Mouse (Mus musculus) lung, postnatal 10 days (tissue): ENCODE results near the gene Scmh1.
"Not testable (repeated sequence)": the region's sequence is repeated elsewhere in the genome, so short reads cannot be mapped to it uniquely, and the experiment has no call there.

Experiments used
- DNase-seq: peaks from one replicate; pipeline ENCODE4 v3.0.0; 2021

Gene Scmh1

DNA sequence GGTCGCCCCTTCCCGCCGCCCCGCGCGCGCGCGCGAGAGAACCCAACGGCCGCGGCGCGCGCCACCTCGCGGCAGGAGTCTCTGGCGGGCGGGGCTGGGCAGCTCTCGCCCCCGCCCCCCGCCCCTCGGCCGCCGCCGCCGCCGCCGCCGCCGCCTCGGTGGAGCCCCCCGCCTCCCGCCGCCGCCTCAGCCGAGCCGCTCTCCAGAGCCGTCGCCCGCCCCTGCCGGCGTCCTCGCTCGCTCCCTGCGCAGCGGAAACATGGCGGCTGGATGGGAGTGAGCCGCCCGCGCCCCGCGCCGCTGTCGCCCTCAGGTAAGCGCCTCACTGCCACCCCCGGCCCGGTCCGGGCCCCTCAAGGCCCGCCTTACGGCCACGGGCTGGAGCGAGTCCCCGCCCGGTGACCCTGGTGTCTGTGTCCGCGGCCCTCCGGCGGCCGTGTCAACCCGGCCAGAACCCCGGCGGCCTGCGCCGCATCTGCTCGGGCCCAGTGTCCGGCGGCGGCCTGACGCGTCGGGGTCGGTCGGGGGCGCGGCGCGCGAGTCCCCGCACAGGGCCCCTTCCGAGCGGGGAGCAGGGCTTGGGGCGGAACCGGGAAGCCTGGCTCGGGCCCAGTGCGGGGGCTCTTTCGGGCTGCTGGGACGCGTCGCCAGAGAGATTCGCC, at the start of gene Scmh1:
Scmh1 (plus strand) TSS at position 138 of the 662 bp plus-strand sequence.
- DNase-seq = peak; percentile 77

DNA sequence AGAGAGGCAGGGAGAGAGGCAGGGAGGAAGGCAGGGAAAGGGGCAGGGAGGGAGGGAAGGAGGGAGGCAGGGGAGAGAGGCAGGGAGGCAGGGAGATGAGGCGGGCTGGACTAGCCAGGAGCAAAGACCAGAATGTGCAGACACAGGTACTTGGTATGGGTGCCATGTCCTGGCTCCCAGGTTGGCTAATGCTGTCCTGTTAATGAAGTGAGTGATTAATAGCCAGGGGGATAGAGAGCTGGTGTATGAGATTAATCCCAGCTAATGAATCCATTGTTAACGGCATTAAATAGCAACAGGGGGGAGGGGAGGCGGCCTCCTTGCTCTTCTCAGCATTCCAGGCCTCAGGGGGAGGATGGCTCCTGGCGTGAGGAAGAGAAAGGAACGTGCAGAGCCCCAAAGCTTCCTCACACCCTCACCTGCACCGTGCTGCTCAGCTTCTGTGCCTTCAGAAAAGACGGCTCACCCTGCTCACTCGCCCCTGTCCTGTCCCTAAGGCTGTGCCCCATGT, 45.0 kb upstream of the Scmh1 start:
- DNase-seq = no peak

DNA sequence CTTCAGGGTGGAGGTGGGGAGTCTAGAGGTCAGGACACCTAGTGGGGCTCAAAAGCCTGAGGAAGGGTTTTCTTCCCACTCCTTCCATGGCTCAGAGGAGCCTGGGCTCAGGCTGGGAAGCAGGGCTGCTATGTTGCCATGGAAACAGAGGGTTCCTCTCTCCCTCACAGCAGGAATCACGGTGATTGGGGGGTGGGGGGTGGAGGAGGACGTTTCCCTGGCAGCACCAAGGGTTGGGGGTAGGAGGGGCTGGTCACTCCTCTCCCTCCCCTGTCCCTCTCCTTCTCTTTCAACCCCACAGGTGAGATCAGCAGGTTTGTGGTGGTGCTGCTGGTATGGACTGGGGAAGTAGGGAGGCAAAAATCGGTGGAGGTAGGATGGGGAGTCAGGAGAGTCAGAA, 40.4 kb upstream of the Scmh1 start:
- DNase-seq = no peak

DNA sequence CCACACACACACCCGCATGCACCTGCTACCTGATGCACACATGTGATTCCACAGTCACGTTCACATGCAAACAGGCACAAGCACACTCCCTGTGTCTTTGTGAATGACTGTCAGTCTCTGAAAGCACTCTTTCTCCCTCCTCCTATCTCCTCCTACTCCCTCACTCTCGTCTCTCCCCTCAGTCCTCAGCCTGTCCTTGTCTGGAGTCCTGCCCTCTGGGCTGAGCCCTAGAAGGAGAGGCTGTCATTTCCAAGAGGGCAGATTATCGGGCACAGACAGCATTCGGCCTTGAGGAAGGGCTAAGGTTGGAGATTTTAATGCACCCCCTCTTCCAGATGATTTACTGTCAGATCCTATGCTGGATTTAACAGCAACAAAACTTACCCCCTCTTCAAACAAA, 39.6 kb upstream of the Scmh1 start:
- DNase-seq = no peak

DNA sequence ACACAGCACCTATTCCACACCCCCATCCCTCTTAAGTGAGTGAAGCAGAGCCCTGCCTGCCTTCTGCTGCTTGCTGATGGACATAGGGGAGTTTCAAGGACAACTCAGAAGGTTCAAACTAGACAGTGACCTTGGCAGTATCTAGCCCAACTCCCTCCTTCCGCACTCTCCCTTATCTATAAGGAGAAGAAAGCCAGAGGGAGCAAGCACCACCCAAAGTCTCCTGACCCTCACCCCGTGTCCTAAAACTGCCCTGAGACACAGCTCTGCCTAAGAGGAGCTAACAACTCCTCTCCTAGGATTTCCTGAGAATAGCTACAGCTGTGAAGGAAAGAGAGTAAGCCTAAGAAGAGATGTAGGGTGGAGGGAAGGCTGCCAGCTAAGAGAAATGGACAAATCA, 37.0 kb upstream of the Scmh1 start:
- no peak for DNase-seq

DNA sequence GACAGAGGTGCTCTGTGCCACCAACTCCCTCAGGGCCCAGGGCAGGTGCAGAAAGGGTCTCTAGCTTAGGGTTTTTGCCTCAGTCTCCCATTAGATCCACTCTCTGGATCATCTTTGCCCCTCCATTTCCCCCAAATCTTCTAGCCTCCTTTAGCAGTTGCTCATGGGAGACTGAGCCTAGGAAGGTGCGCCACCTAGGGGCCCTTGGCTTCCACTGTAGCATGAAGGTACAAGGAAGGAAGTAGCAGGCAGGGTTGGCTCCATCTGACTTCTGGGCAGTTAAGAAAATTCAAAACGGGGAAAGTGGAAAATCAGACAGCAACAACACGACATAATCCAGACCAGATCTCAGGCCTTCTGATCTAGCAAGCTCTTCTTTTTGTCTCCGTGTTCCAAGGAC, 36.4 kb upstream of the Scmh1 start:
- DNase-seq = peak; percentile 77

DNA sequence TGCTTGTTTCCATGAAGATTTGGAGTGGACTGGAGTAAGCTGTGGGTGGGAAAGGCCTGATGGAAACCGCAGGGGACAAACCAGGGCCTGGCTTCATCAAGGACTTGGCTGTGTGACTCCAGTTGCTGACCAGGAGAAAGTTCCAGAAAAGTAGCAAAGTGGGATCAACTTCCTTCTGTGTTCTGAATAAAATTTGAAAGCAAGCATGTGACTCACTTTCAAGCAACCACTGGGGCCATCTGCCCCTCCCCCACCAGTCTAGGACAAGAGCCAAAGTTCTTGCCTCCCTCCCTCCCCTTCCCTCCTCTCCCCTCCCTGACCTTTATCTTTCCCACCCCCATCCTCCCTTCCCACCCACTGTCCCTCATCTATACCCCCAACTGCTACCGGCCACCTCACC, 35.9 kb upstream of the Scmh1 start:
- peak; percentile 63 for DNase-seq

DNA sequence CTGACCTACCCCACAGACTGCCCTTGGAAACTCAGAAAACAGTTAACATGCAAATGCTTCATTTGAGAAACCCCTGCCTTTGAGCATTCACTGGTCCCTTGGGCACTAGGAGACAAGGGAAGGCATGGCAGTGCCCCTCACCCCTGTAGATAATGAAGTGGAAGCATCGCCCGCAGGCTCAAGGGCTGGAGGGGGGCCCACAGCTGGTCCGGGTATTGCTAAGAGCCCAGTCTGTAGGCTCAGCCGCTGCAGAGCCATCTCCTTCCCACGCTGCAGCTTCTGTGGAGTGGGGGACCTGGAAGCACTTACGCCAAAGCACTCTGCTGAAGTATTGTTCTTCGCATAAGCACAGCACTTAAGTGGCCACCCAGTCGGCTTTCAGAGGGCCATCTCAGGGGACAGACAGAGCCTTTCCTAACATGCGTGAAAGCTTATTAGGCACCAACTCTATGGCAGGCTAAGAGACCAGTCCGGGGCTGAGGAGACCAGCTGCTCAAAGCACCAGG, 35.2 kb upstream of the Scmh1 start:
- DNase-seq = peak; percentile 31

DNA sequence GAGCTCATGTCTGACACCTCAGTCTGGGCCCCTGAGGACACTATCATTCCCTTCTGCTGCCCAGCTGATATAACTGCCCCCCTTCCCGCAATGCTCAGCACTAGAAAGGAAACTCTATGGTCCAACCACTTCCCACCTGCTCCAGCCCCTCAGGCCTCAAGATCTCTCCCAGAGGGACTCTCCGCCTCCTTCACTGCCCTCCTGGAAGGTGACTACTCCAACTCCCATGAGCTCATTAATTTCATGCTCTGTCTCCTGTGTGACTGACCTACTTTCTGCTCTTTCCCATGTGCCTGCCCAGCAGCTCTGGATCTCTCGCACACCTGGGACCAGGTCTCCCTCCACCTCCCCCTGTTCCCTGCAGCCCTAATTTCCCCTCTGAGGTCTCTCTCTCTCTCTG, 32.2 kb upstream of the Scmh1 start:
- no peak for DNase-seq

DNA sequence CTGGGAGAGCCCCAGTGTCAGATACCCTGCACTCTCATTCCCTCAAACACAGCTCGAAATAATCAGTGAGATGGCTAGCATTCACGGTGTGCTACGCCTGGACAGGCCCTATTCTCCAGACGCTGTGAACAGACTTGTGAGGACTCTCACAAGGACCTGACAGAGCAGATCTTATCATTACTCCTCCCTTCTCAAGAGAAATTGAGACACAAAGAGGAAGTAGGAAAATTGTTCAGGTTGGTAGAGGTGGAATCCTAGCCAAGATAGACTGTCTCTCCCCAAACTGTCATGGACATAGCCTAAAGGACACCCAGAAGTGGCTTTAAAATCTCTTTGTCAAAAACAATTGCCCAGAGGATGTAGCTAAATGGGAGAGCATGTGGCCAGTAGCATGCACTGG, 31.3 kb upstream of the Scmh1 start:
- no peak for DNase-seq

DNA sequence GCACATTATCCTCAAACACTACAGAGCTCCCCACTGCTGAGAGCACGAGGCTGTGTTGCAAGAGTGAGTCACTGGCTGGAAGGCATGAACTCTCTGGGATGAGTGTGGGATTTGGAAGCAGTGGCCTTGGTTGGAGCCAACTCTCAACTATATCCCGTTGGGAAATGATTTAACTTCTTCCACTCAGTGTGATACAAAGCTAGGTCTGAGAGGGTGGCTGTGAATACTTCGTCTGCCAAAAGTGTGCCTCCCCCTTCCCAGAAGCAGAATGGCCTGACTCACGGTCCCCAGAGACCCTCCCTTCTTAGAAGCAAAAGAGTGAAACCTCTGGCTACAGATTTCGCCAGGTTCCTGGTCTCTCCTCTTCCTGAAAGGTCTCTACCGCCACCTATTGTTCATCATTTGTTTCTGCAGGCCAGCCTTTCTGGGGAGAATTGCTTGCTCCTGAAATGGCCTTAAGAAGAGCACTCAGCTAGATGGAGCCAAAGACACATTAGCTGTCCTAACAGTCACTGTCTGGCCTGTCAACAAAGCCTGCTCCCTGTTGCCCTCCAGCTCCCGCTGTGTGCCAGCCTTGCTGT, 24.2 kb upstream of the Scmh1 start:
- peak; percentile 89 for DNase-seq

DNA sequence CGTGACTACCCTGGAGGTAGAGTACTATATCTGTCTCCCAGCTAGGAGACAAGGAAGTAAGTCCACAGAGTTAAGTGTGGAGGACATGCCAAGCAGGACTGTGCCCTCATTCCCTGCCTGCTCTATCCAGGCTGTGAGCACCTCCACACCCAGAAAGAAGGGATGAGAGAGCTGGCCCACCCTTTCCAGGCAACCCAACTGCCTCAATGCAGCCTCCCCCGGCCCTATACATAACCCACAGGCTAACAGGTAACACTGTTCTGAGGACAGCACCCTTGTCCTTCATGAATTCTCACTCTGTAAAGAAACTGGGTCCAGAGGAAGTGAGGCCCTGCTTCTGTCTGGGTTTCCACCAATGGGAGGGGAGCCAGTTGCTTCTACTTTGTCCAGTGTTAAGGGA, 19.6 kb upstream of the Scmh1 start:
- no peak for DNase-seq

DNA sequence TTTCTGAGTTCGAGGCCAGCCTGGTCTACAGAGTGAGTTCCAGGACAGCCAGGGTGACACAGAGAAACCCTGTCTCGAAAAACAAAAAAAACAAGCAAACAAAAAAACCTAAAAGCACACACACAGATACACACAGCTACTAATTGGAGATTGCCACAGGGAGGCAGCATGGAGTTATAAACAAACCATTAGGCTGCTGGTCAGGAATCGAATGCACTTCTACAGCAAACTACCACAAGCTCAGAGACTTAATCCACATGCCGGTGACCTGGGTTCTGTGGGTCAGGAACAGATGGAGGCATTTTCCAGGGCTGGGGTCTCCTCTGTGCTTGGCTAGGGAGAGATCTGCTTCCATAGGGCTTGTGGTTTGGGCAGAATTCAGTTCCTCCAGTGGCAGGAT, 17.6 kb upstream of the Scmh1 start:
- peak; percentile 62 for DNase-seq

DNA sequence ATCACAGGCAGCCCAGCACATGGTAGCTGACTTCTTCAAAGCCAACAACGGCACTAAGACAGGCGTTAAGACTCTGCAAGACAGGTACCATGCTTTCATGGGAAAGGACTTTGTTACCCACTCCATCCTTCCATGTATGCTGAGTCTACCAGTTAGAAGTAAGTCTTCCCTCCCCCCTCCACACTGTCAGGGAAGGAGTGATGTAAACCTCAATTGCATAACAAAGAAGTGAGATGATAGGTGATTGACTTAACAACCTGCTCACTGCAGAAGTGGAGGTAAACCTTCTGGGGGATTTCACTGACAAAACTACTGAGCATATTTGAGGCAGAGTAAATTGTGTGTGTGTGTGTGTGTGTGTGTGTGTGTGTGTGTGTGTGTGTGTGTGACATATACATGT, 17.1 kb upstream of the Scmh1 start:
- no peak for DNase-seq

DNA sequence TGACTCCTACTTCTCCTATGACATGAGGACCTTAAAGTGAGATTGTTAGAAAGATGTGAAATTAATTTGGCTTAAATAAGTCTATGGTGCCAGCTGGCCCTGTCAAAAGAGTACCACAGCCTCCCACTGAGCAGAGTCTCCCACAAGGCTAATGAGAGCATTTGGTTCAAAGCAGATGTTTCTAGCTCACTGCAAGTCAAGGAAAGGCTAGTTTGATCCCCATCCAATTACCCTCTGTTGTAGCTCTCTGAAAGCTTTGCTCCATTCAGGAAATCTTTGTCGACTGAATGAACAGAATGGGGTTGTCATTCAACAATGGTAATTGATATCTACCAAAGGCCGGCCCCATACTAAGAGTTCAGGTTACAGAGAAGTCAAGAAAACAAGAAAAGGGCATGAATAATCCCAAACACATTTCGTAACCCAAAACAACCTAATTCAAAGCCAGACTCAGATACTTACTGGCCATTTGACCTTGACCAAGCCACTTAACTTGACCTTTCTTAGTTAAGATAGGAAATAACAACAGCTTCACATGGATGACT, 16.0 kb upstream of the Scmh1 start:
- no peak for DNase-seq

DNA sequence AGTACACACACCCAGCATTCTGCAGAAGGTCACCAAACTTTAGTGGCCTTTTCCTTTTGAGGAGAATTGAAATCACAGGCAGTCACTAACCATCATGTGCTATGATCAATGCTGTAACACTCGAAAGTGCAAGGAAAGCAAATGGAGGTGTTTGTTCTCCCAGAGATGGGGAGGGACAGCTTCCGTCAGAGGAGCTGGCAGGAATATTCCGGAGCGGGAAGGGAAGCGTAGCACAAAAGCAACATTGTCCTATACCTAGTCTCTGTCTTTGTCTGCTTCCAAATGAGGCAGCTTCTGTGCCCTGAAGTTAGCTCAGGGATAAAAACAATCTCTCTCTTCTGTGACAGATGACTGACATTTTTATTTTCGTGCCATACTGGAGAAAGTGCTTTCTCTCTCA, 15.5 kb upstream of the Scmh1 start:
- DNase-seq = no peak

DNA sequence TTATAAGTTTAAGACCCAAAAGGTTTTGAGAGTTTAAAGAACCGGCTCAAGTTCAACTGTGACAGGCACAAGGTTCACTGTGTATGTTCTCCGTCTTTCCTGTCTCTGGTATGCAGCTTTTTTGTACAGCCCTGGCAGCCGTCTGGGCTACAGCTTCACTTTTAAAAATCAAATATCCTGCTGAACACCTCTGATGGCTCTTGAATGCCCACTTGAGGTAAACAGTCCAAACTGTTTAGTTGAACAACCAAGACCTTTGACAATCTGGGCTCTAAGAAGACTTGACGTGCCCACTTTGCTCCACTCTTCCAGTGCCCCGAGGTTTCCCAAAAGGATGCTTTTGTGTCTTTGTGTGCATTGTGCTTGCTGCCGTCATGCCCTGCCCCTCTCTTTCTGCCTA, 13.5 kb upstream of the Scmh1 start:
- no peak for DNase-seq

DNA sequence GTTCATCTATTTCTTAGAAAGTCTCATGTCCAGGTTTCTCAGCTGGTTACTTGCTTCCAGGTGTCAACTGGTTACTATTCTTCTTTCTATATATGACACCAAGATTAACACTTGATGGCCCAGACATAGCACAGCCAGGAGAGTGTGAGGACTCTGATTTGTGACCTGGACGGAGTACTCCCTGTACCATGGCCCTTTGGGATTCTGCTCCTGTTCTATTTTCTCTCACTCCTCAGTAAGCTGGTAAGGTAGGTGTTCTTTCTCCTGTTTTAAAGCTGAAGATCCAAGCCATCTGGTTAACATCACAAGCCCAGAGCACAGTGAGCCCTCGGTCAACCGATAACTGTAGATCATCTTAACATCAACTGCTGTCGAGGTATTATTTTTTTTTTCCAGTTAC, 12.7 kb upstream of the Scmh1 start:
- DNase-seq = no peak

DNA sequence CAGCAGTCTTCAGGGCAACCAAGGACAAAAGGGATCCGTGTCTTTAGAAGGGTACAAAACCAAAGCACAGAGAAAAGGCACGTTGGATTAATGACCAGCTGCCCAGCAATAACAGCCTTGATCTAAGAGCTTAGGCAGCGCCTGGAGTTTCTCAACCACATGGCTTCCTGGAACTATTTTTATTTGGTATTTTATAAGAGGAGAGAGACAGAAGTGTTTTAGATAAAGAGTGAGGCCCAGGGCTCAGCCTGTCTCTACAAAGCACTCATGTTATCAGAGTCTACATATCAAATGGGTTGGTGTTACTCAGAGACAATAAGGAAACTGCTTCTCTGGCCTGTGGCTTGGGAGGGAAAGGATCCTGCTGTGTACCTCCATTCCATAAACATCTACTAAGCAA, 12.3 kb upstream of the Scmh1 start:
- no peak for DNase-seq

DNA sequence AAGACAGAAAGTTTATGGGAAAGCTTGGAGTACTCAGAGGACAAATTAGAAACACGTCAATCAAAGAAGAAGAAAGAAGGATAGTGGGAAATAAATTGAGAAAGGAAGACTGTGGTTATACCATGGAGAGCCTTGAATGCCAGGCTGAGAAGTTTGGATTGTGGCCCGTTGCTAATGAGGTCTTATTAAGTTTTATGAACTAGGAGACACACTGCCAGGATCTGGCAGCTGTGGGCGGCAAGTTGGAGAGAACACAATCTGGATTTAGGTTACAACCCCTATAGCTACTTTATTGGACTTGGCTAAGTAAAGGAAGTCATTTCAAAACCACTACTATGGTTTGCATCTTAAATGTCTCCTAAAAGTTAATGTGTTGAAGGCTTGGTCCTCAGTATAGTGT, 4.8 kb upstream of the Scmh1 start:
- no peak for DNase-seq

DNA sequence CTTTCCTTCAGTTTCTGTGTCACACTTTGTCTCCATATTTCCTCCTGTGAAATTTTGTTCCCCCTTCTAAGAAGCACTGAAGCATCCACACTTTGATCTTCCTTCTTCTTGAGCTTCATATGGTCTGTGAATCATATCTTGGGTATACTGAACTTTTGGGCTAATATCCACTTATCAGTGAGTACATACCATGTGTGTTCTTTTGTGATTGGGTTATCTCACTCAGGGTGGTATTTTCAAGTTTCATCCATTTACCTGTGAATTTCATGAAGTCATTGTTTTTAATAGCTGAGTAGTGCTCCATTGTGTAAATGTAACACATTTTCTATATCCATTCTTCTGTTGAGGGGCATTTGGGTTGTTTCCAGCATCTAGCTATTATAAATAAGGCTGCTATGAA, 3.0 kb upstream of the Scmh1 start:
- DNase-seq = not testable (repeated sequence)

DNA sequence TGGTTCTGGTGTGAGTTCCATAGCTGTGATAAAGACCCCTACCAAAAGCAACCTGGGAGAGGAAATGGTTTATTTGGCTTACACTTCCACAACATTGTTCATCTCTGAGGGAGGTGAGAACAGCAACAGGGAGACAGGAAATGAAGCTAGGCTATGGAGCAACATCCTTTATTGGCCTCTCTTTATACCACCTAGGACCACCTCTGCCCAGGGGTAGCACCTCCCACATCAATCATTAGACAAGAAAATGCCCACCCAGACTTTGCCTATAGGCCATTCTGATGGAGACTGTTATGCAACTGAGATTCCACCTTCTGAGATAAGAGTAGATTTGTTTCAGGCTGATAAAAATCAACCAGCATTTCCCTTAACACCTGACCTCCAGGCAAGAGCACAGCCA, 834 bp upstream of the Scmh1 start:
- DNase-seq = no peak

DNA sequence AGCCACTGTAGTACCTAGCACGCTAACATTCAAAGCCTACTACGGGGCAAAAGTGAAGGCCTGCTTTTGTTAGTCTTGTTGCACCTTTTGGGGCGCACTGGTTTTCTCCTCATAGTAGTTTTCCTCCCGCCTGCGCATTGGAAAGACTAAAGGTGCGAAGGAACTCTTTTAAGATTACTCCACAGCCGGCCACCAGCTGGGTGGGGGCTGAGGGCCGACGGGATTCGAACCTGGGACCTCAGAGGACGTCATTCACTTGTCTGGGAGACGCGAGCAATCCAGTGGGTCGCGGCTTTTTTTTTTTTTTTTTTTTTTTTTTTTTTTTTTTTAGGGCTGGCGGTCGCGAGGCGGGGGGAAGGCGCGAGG, 320 bp upstream of the Scmh1 start:
- DNase-seq = no peak

DNA sequence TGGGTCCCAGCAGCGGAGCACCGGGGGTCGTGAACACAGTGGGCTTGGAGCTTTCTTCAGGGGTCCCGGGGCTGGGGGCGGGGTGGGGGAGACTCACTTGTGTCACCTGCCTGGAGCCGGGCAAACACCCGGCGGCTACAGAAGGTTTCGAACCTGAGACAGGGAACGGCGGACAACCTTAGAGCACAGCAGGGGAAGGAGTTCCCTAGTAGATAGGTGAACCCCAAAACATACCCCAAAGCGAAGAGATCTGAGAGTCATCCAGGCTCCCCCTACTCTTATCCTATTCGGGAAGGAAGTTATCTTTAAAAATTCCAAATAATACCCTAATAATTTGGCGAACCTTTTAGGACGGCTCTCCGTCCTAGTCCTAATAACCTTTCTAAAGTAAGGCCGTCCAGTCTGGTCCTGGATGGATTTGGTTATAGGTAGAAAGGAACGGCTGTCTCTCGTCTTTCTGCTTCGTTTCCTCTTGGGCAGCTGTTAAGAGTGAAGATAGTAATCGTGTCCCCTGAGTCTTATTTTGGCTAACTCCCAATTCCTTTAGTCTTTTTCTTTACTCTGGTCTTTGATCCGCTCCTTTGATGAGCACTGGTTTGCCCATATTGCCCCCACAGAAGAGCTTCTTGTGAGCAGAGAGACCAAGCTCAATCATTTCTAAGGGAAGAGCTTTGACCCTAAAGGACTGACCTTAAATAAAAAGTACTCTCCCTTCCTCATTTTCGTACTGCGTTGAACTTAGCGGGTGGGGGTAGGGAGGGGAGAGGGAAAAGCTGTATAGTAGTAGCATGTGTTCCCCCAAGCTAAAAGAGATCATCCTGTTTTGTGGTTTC, 941 bp downstream of the Scmh1 start:
- no peak for DNase-seq
